Mouse (Mus musculus) C2C12 (cell line): Measurements from ENCODE around the gene Clnk.

Source experiments
- CEBPB ChIP-seq: IDR thresholded peaks from one replicate; pipeline ENCODE4 v1.6.1; 2011; ENCODE audit warnings: low read depth, mild to moderate bottlenecking, control low read depth, moderate library complexity
- CTCF ChIP-seq: IDR thresholded peaks from one replicate; pipeline ENCODE4 v1.5.1; 2011; ENCODE audit not compliant: control insufficient read depth, insufficient read depth, insufficient read length
- MAX ChIP-seq: IDR thresholded peaks from one replicate; pipeline ENCODE4 v1.6.1; 2011; ENCODE audit warnings: mild to moderate bottlenecking, control low read depth
- MYOD1 ChIP-seq: IDR thresholded peaks from one replicate; pipeline ENCODE4 v1.6.1; 2011; ENCODE audit warnings: low read depth; ENCODE audit not compliant: control insufficient read depth, insufficient read length
- MYOG ChIP-seq: IDR thresholded peaks from one replicate; pipeline ENCODE4 v1.6.1; 2011; ENCODE audit not compliant: control insufficient read depth, insufficient read length; ENCODE audit errors: extremely low read depth

- TF ChIP-seq MYOG (no peak), CTCF (no peak), CEBPB (no peak), MYOD1 (no peak), MAX (no peak)
These were observed 174.5 kb downstream of the Clnk start for GRCm38 (mm10) chr5:38702091-38702490.
